Mouse (Mus musculus) heart, postnatal 0 days (tissue): Measurements from ENCODE around the gene Prrg2. TPM values are rescaled to one million over a fixed set of nuclear protein-coding genes. Genes with fewer than 3 reads are reported as not detected.

Source experiments
- ATAC-seq: fragments of 200-750 bp; cut with Nextera tagmentation; 2 replicates; pipeline ENCODE4 v1.8.0; 2017; ENCODE audit warnings: low read depth, moderate number of reproducible peaks, moderate library complexity; ENCODE audit not compliant: insufficient read depth
- DNase-seq: peaks from one replicate; pipeline ENCODE4 v3.0.0-alpha.2; 2016; ENCODE audit warnings: low spot score
- H3K27ac ChIP-seq: fragments of 300-500 bp; sonication (generic); 2 replicates; pipeline ENCODE4 v1.5.1; 2014; ENCODE audit warnings: low read depth, mild to moderate bottlenecking
- H3K27me3 ChIP-seq: fragments of 300-500 bp; sonication (generic); 2 replicates; pipeline ENCODE4 v1.6.1; 2014; ENCODE audit warnings: low read length, mixed read lengths; ENCODE audit not compliant: control insufficient read depth, insufficient read depth
- H3K36me3 ChIP-seq: fragments of 300-500 bp; sonication (generic); replicated peaks from 2 replicates; pipeline ENCODE4 v1.6.1; 2014; ENCODE audit warnings: low read length, mixed read lengths; ENCODE audit not compliant: control insufficient read depth, insufficient read depth
- H3K4me1 ChIP-seq: fragments of 300-500 bp; sonication (generic); 2 replicates; pipeline ENCODE4 v1.6.1; 2014; ENCODE audit warnings: antibody characterized with exemption; ENCODE audit not compliant: control insufficient read depth, insufficient read depth
- H3K4me2 ChIP-seq: fragments of 300-500 bp; sonication (generic); 2 replicates; pipeline ENCODE4 v1.6.1; 2014; ENCODE audit warnings: low read depth, mild to moderate bottlenecking, low read length, moderate library complexity
- H3K4me3 ChIP-seq: fragments of 300-500 bp; sonication (generic); 2 replicates; pipeline ENCODE4 v1.5.1; 2014; ENCODE audit warnings: low read depth, low read length
- H3K9ac ChIP-seq: fragments of 300-500 bp; sonication (generic); replicated peaks from 2 replicates; pipeline ENCODE4 v1.6.1; 2014; ENCODE audit warnings: low read depth, low read length, mixed read lengths
- H3K9me3 ChIP-seq: fragments of 300-500 bp; sonication (generic); replicated peaks from 2 replicates; pipeline ENCODE4 v1.6.1; 2016; ENCODE audit warnings: low read length; ENCODE audit not compliant: control insufficient read depth
- CTCF ChIP-seq: IDR thresholded peaks from 2 replicates; pipeline ENCODE4 v1.5.1; 2016; ENCODE audit warnings: antibody characterized with exemption, control low read depth, low read depth
- EP300 ChIP-seq: IDR thresholded peaks from 2 replicates; pipeline ENCODE4 v1.6.1; 2016; ENCODE audit warnings: antibody characterized with exemption, low read depth
- WGBS: fragments of 180-500 bp; shearing (Covaris S2); extraction: QIAGEN DNeasy Blood & Tissue Kit; methylation state at CpG from one replicate; pipeline ENCODE4 v1.1.7; 2014; 5-methylcytosine and 5-hydroxymethylcytosine counted together
- polyA plus RNA-seq: library from polyadenylated mRNA; unstranded; fragments of >200 nt; fragmentation: Nextera tagmentation; extraction: Ambion mirVana; gene quantifications from 2 replicates; pipeline ENCODE4 v1.2.1, GENCODE M21; 2015
- total RNA-seq: library from RNA; depleted of rRNA; stranded (reverse); fragments of >200 nt; gene quantifications from 2 replicates; pipeline ENCODE4 v1.2.3, GENCODE M21; 2014; ENCODE audit warnings: low replicate concordance

Prrg2 gene
- total and polyA plus RNA-seq, 2 experiments from 2014 or later: 13.3 to 22.0 TPM

DNA sequence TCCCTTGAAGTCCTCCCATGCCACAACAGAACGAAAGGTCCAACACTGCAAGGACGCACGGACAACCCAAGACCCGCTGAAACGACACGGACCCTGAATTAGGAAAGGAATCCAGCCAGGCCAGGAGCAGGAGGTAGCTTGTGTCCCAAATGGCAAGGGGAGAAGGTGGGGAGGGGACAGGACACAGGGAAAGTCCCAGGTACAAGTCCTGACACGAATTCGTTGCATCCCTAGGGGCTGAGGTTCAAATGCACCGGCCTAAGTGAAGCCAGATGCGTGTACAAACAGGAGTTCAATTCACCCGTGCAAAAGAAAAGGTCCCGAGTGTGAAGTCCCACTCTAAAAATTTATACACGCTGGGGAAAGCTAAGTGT, 10.9 kb downstream of the Prrg2 start:
- Histone ChIP-seq H3K4me1 (peaks cover 14% of the 10 kb centered on the region), H3K4me2 (peak overlapping the region; percentile 99), H3K9me3 (no peaks in the 10 kb centered on the region), H3K4me3 (peak overlapping the region; percentile 67), H3K9ac (peak overlapping the region; percentile 76; the same call in 1 of the 2 replicates), H3K36me3 (peaks cover 42% of the 10 kb centered on the region), H3K27ac (0 out of 2 replicates have a peak overlapping the region, but pooled peaks have one; percentile 91), H3K27me3 (no peaks in the 10 kb centered on the region)
- 5% methylated on average over 13 of the region's 13 CpGs for WGBS
- no peak for DNase-seq
- TF ChIP-seq CTCF (no peak), EP300 (no peak)
- ATAC-seq: no peak

DNA sequence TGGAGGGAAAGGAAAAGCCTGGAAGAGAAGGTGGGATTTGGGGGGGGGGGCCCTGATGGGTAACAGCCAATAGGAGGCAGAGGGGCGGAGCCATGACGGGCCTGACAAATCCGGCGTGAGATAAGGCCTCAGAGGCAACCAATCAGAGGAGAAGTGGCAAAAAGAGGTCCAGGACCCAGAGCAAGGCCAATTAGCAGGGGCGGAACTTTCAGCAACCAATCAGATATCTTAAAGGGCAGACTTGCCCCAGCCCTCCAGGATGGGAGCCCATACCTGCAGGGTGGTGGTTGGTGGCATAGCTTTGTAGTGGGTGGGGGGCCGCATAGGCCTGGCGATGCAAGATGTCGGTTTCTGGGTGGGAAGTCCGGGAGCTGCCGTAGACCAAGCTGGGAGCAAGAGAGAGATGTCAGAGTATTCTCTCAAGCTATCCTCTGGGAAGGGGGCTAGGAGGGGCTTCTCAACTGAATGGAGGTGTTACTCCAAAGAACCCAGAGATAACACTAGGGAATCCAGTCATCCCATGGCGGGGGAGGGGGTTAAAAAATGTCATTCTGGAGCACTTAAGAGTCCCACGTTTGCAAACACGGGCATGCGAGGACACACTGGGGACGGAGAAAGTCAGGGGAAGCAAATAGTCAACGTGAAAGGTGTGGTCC, 11.4 kb downstream of the Prrg2 start:
- 16% methylated on average over 16 of the region's 16 CpGs for WGBS
- peak; percentile 8; the same call in 1 of the 2 replicates for ATAC-seq
- no peaks in the 10 kb centered on the region for H3K27me3 ChIP-seq
- peaks cover 14% of the 10 kb centered on the region for H3K4me1 ChIP-seq
- no peaks in the 10 kb centered on the region for H3K9me3 ChIP-seq
- H3K4me2 ChIP-seq: peak overlapping the region; percentile 99
- peak; percentile 86 for DNase-seq
- 0 out of 2 replicates have a peak overlapping the region, but pooled peaks have one; percentile 18 for H3K27ac ChIP-seq
- peaks cover 47% of the 10 kb centered on the region for H3K36me3 ChIP-seq
- 0 out of 2 replicates have a peak overlapping the region, but pooled peaks have one; percentile 76 for H3K9ac ChIP-seq
- peak overlapping the region; percentile 67 for H3K4me3 ChIP-seq
- TF ChIP-seq CTCF (no peak), EP300 (no peak)

DNA sequence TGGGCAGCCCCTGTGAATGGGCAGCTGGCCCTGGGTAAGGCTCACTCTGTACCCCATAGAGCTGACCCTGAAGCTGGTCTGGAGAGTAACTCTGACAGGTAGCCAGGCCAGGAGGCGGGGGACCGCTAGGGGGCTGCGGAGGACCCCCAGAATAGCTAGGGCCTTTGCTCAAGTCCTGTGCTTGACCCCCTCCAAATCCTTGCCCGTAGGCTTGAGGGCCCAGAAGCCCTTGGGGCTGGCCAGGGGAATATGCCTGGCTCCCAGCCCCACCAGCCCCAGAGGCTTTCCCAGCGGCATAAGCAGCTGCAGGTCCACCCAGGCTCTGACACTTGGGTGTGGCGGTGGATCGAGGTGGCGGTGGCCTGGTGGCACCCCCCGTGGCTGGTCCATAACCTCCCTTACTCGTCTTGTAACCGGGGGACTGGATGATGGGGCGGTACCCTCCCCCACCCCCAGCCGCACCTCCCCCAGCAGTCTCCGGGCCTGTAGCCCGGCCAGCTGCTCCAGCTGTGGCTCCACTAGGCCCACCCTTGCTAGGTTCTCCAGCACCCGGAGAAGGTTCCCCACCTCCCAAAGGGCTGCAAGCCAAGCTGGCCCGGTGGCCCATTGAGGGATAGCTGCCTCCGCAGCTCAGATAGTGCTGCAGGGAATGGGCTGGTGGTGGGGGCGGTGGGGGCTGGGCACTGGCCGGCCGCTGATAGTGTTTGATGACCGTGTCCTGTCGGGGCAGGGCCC, 13.4 kb downstream of the Prrg2 start:
- Histone ChIP-seq H3K27ac (no peak overlapping the region), H3K9me3 (no peaks in the 10 kb centered on the region), H3K36me3 (peaks cover 67% of the 10 kb centered on the region), H3K4me2 (no peak overlapping the region), H3K9ac (no peak overlapping the region), H3K4me3 (no peak overlapping the region), H3K27me3 (no peaks in the 10 kb centered on the region), H3K4me1 (peaks cover 14% of the 10 kb centered on the region)
- 89% methylated on average over 19 of the region's 23 CpGs for WGBS
- DNase-seq (no peak), ATAC-seq (no peak)
- TF ChIP-seq CTCF (no peak), EP300 (no peak)

DNA sequence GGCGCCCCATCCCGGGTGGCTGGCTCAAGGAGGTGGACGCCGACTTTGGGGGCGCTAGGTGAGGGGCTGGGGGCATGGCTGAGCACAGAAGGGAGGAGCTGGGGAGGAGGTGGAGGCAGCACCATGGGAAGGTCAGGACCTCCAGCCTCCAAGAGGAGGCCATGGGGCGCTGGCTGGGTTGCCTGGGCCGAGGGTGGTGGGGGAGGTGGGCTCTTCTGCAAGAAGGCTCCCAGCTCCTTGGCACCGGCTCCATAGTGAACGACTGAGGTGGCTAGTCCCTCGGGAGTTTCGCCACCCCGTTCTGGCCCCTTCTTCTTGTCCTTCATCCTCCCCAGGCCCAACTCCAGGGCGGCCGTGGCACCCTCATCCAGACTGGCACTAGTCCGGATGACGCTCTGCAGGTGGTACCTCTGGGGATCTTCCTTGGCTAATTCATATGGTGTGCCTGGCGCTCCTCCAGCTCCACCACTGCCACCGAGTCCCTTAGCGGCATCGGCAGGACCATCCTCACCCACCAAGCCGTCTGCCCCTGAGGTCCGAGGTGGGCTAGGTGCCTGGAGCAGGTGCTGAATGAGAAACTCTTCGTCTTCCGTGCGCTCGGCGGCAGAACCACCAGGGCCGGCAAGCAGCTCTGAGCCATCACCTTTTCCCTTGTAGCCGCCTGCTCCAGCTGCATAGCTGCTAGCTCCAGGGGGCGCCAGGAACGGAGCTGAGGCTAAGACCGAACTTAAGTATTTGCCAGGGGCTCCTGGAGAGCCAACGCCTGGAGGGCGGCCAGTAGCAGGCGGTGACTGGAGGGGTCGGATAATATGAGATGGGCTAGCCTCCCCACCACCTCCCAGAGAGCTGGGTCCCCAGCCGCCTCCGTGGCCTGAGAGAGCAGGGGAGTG, 14.2 kb downstream of the Prrg2 start:
- no peak overlapping the region for H3K27ac ChIP-seq
- DNase-seq (no peak), ATAC-seq (no peak)
- H3K4me2 ChIP-seq: no peak overlapping the region
- H3K9me3 ChIP-seq: no peaks in the 10 kb centered on the region
- no peak overlapping the region for H3K4me3 ChIP-seq
- H3K27me3 ChIP-seq: no peaks in the 10 kb centered on the region
- H3K36me3 ChIP-seq: peaks cover 75% of the 10 kb centered on the region
- no peak for TF ChIP-seq CTCF
- no peak for TF ChIP-seq EP300
- H3K4me1 ChIP-seq: peaks cover 14% of the 10 kb centered on the region
- H3K9ac ChIP-seq: no peak overlapping the region
- 90% methylated on average over 38 of the region's 38 CpGs for WGBS

DNA sequence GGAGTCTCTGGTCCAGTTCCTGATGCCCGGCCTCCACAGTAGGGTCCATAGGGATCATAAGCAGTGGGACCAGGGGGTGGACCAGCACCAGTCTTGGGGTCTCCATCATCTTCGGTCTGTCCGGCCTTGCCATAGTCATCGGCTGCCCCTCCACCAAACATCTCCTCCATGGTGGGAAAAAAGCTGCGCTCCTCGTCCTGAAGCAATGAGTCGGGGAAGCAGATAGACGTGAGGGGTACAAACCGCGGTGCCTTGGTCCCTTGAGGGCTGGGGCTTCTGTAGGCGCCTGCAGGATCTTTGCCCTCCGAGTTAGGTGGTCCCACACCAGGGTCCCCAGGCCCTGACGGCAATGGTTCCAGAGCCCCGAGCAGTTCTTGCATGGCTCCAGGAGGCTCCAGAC, 15.0 kb downstream of the Prrg2 start:
- DNase-seq: no peak
- no peak for ATAC-seq
- H3K9ac ChIP-seq: no peak overlapping the region
- peaks cover 83% of the 10 kb centered on the region for H3K36me3 ChIP-seq
- H3K4me1 ChIP-seq: peaks cover 14% of the 10 kb centered on the region
- H3K4me3 ChIP-seq: no peak overlapping the region
- 98% methylated on average over 14 of the region's 14 CpGs for WGBS
- H3K27me3 ChIP-seq: no peaks in the 10 kb centered on the region
- TF ChIP-seq EP300 (no peak), CTCF (no peak)
- H3K4me2 ChIP-seq: no peak overlapping the region
- H3K27ac ChIP-seq: no peak overlapping the region
- H3K9me3 ChIP-seq: no peaks in the 10 kb centered on the region
